Mouse (Mus musculus) layer of hippocampus, postnatal 36 days (tissue): ENCODE measurements around the gene Igfbp3. TPM values are rescaled to one million over a fixed set of nuclear protein-coding genes. Genes with fewer than 3 reads are reported as not detected.
A peak's percentile ranks its signal among the peaks of the same experiment; 100 is the strongest.
"Not testable (repeated sequence)": the region's sequence is repeated elsewhere in the genome, so short reads cannot be mapped to it uniquely, and the experiment has no call there.

ENCODE experiments used
- DNase-seq, 2 experiments: peaks; one replicate each; pipeline ENCODE4 v3.0.0; 2022
- total RNA-seq, 2 experiments: library from RNA; stranded (reverse); gene quantifications; 2 replicates each; pipeline ENCODE4 v1.2.3; 2021

Igfbp3 gene
- total RNA-seq = 10 to 100 TPM; 11.9 to 15.4 TPM

DNA sequence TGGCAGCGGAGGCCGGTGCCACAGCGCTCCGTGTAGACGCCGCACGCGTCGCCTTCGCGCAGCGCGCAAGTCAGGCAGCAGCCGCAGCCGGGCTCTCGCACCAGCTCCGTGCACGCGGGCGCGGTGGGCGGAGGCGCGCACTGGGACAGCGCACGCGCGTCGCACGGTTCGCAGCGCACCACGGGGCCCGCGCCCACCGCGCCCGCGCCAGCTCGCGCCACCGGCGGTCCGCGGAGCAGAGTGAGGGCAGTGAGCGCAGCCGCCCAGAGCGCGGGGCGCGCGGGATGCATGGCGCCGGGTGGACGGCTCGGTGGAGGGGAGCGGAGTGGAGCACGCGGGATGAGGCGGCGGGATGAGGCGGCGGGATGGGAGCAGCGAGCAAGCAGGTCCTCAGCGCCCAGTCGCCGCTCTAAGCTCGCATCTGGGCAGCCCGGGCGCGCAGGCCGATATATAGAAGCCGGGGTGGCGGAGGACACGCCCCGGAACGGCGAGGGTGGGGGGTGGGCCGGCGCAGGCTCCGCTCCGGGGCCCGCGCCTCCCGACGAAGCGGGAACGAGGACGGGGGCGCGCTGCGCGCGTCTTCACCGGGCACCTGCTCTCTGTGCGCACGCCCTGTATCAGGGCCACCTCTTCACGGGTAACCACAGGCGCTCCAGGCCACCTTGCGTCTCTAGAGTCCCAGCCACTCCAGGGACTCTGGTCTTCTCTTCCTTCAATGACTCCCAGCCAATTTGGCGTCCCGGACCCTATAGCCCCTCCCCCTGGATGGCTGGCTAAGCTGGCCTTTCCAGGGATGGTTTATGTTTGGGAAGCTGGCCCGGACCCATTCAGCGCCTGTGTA lies at the start of gene Igfbp3:
Gene Igfbp3 (minus strand): TSS at position 423 of the 841 bp plus-strand sequence.
- peak; percentile 78 to 84 for DNase-seq

- DNase-seq = no peak
These were observed 37.1 kb upstream of the Igfbp3 start for GRCm38 (mm10) chr11:7250870-7251269.

- no peak for DNase-seq
These were observed 36.7 kb upstream of the Igfbp3 start for GRCm38 (mm10) chr11:7250415-7250814.

GRCm38 (mm10) chr11:7244782-7245181 lies 31.1 kb upstream of the Igfbp3 start:
- DNase-seq = no peak

- no peak for DNase-seq
These were observed 25.5 kb upstream of the Igfbp3 start for GRCm38 (mm10) chr11:7239041-7239740.

GRCm38 (mm10) chr11:7238546-7238945 lies 24.8 kb upstream of the Igfbp3 start:
- no peak for DNase-seq

DNA sequence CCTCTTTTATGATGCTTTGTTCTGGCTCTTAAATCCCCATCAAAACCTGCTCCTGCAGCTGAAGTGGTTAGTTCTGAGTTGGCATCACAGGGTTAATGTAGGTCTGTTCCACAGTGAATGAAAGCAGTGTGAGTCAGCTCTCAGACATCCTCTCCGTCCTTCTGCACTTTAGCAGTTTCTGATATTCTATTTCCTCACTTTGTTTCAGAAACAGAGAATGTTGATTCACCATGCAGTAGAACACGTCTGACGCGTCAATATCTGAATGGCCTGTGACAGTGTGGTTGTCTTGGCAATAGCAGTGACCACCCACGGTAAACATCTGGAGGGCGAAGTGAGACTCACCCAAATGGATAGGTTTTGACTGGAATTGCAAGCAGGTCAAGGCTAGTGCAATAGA lies 24.0 kb upstream of the Igfbp3 start:
- DNase-seq = no peak

DNA sequence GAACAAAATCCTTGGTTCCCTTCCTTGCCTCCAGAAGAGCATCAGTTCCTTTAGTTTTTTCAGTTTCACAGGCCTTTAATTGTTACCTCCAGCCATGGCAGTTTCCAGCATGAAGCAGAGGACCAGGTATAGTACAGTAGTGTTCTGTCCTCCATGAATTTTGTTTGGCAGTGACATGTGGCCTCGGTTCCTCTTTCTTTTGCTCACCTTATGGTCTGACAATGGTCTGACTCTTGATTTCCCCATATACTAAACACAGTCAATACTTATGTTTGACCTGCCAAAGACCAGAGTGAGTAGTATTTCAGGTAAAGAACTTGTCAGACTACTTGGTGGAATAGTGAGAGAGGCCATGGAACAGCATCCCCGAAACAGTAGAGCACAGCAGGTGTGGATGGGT lies 23.0 kb upstream of the Igfbp3 start:
- no peak for DNase-seq

DNA sequence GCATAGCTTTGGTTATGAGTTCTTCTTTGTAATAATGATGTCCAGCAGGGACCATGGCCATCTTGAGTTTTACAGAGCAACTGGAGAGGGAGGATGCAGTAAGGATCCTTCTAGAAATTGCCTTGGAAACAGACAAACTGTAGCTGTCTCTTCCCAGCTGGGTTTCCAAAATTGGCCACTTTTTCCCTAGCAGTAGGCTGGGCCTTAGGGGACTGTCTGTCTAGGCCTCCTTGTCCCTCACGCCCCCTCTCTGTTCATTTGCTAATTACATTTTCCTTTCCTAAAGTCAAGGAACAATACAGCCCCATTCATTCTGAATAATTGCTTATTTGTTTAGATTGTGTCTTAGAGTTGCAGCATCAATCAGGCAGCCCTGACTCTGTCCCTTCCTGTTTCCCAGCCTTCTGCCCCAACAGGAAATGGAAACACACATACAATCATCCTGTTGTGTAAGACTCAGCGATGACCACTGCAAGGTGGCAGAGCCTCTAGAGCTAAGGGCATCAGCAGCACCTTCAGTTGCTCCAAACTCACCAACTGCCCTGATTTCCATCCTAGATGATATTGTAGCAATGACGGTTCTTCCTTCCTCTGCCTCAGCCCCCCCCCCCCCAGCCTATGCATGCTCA lies 21.4 kb upstream of the Igfbp3 start:
- DNase-seq = no peak

- DNase-seq = no peak
These were observed 20.7 kb upstream of the Igfbp3 start for GRCm38 (mm10) chr11:7234436-7234835.

DNA sequence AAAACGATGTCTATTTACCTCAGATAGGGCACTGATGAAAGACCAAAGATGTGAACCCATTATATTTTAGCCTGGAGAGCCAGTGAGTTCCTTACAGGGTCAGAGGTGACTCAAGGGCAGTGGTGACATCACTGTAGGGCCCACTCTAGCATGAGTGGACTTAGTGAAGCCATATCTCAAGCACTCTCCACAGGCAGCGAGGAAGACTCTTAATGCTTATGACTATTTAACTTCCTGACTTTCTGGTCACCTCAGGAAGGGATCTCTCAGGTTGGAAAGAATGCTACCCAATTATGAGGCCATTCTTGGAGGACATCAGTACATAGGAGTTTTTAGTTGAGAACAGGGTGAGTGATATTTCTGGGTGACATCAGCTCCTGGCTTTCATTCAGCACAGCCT lies 19.6 kb upstream of the Igfbp3 start:
- no peak for DNase-seq

GRCm38 (mm10) chr11:7231958-7232357 lies 18.2 kb upstream of the Igfbp3 start:
- no peak for DNase-seq

DNA sequence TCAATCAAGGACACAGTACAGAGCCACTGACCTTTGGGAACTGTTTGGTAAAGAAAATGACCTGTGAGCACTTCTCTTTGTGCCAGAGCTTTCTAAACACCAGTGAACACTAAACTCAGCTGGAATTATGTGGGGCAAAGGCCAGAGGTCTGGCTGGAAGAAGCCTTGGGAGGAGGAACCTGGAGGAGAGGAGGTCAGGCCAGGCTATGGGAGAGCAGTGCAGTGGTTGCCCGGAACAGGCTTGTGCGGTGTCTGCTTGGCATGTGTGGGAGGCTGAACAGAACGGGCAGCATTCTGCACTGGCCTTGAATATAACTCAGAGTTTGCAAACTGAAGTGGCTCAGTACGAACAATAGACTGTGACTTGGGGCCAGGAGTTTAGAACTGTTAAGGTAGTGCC lies 16.3 kb upstream of the Igfbp3 start:
- no peak for DNase-seq

GRCm38 (mm10) chr11:7228107-7228506 lies 14.4 kb upstream of the Igfbp3 start:
- DNase-seq = no peak

DNA sequence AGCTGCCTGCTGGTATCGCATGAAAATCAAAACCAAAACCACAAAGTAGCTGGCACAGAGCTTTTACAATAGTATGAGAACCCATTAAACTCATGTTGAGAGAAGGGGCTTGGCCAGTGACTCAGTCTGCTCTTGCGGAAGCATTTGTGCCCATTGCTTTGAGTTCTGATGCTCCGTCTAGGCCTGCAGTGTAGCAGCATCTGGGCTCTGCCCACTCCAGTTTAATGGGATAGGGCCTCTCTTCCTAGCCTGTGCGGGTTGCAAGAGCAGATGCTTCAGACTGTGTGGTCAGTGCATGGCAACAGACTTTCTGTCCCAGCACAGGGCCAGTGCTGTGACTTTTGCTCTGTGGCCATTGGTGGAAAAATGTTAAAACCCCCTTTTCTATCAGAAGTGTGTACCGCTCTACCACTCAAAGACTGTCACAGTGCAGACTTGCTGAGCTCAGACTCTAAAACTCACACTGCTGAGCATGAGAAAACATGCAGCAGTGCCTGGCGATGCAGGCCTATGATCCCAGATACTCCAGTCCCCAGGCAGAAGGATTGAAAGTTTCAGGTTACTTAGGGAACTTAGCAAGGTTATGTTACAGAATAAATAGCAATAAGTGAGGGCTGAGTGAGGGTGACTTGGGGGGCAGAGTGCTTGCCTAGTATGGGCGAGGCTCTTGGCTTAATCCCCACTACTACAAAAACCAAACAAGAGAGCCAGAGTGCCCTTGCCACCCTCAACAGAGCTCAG lies 13.3 kb upstream of the Igfbp3 start:
- DNase-seq = no peak

GRCm38 (mm10) chr11:7226200-7226599 lies 12.5 kb upstream of the Igfbp3 start:
- peak; percentile 70 to 71 for DNase-seq

DNA sequence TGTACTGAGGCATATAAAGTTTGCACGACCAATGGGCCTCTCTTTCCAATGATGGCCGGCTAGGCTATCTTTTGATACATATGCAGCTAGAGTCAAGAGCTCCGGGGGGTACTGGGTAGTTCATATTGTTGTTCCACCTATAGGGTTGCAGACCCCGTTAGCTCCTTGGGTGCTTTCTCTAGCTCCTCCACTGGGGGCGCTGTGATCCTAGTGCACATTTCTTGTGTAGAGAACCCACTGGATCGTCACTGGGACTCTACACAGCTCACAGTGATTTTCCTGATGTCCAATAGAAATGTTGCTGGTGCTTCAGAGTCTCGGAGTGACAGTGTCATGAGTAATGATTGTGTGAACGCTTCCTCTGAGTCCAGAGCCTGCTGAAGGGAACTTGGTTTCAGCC lies 8.1 kb upstream of the Igfbp3 start:
- not testable (repeated sequence) for DNase-seq

DNA sequence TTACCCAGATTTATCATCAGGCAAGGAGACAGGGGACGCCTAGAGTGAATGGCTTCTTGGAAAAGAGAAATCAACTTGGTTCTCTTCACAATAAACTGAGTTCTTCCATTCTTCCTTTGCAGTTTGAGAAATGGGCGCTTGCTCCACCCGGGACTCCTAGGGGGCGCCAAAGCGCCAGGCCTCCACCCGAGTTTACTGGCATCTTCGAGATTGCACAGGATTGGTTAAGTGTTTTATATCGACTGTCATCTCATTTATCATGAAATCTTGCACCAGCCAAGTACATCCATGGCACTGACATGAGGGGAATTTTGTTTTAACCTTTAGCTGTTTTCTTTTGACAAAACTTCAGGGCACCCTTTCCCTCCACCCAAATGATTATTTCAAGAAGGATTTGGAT lies 2.0 kb upstream of the Igfbp3 start:
- DNase-seq = peak; percentile 64 to 65

GRCm38 (mm10) chr11:7214761-7215160 lies 1.0 kb upstream of the Igfbp3 start:
- peak; percentile 46 to 65 for DNase-seq

- no peak for DNase-seq
These were observed 578 bp upstream of the Igfbp3 start for GRCm38 (mm10) chr11:7214342-7214660.

DNA sequence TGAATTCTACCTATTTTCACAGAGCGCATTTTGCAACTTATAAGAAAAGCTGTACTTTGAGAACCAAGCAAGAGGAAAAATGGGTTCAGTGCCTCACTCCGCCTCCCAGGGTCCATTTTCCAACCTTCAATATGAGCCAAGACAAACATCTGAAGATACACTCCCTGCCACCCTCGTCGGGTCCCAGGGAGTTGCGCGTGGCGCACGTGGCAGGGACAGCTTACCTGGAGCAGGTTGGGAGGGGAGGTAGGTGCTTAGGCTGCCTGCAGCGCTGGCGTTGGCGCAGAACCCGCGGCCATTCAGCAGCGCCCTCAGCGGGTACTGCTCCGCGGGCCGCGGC lies 592 bp downstream of the Igfbp3 start:
- no peak for DNase-seq

DNA sequence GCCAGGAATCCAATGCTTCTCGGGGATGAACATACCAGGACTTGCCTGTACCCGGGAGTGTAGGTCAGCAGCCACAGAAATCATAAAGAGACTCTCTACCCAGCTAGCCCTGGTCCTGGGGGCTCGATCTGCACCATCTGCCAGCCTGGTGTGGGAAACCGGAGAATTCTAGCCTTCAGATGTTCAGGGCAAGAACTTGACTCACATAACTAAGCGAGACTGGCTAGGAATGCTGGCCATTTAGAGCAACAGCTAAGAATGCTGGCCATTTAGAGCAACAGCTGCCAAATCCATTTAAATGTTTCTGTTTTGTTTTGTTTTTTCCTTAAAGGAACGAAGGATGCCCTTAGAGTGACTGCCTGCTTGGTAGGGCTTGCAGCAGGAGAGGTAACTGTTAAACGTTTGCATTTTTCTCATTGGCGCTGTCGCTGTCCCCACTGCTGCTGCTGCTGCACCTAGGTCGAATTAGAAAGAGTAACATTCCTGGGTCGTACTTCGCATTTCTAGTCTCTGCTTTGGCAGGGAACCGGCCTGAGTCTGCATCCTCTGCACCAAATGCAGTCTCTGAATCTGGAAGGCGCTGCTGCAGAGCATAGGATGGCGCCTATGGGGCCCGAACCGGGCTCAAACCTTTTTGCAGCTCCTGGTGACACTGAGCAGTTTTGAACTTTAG lies 1.5 kb downstream of the Igfbp3 start:
- DNase-seq = no peak
